Mouse (Mus musculus): ENCODE measurements around the gene Gipc3. TPM values are rescaled to one million over a fixed set of nuclear protein-coding genes. Genes with fewer than 3 reads are reported as not detected.

The Gipc3 gene
- polyA plus RNA-seq, 1 experiment from 2014 or later, result 0.08 TPM

DNA sequence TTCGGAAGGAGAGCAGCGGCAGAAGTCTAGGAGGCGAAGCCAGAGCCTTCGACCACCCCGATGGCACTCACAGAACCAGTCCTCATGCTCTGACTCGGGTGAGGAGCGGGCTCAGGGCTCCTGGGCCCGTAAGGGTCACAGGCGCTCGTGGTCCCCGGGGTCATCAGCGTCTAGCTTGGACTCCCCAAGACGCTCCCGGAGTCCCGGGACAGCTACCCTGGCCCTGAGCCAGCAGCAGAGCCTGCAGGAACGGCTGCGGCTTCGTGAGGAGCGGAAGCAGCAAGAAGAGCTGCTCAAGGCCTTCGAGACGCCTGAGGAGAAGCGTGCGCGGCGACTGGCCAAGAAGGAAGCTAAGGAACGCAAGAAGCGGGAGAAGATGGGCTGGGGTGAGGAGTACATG, 20.6 kb downstream of the Gipc3 start:
- no peak overlapping the region for H3K9ac ChIP-seq
- no peaks in the 10 kb centered on the region for H3K27me3 ChIP-seq (ENCODE audit: insufficient read depth, low read length)
- TF ChIP-seq CTCF (IDR thresholded peaks at IDR 0.05; ENCODE audit: low read depth), result no peak
- H3K27ac ChIP-seq (ENCODE audit: low read depth), result no peak overlapping the region
- peaks cover 10% of the 10 kb centered on the region; the same call in 1 of the 2 replicates for H3K4me1 ChIP-seq (ENCODE audit: insufficient read depth)
- no peak for DNase-seq
- no peak for ATAC-seq (ENCODE audit: insufficient read depth)
- H3K4me2 ChIP-seq, result peak overlapping the region; percentile 76
- H3K9me3 ChIP-seq (ENCODE audit: low read depth, low read length), result no peaks in the 10 kb centered on the region
- peaks cover 68% of the 10 kb centered on the region for H3K36me3 ChIP-seq (ENCODE audit: insufficient read depth)
- WGBS, result 91% methylated on average over 27 of the region's 27 CpGs
- peak overlapping the region; percentile 98 for H3K4me3 ChIP-seq (ENCODE audit: low read depth, low read length)

DNA sequence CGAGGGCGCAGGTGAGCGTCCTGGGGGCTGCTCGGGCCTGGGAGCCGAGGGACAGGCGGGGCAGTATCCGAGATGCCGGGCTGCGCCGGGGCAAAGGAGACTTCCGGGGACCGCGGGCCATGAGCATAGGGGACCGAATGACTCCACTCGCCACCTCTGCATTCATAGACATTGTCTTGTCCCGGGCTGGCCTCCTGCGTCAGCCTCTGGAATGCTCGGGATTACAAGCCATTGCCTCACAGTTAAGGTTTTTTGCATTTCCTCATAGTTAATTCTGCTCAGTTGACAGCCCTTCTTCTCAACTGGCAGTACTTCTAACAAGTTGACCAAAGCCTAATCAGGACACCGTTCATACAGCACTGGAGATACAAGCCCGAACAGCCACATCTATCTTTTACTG, 21.6 kb downstream of the Gipc3 start:
- DNase-seq (no peak), ATAC-seq (ENCODE audit: insufficient read depth) (no peak; the same call in 1 of the 2 replicates)
- peaks cover 61% of the 10 kb centered on the region for H3K36me3 ChIP-seq (ENCODE audit: insufficient read depth)
- H3K4me2 ChIP-seq, result peak overlapping the region; percentile 76
- 3% methylated on average over 20 of the region's 20 CpGs for WGBS
- H3K9ac ChIP-seq, result peak overlapping the region; percentile 87
- peaks cover 18% of the 10 kb centered on the region; the same call in 1 of the 2 replicates for H3K4me1 ChIP-seq (ENCODE audit: insufficient read depth)
- peak overlapping the region; percentile 86 for H3K27ac ChIP-seq (ENCODE audit: low read depth)
- no peak for TF ChIP-seq CTCF (IDR thresholded peaks at IDR 0.05; ENCODE audit: low read depth)
- H3K4me3 ChIP-seq (ENCODE audit: low read depth, low read length), result peak overlapping the region; percentile 98
- no peaks in the 10 kb centered on the region for H3K27me3 ChIP-seq (ENCODE audit: insufficient read depth, low read length)
- no peaks in the 10 kb centered on the region for H3K9me3 ChIP-seq (ENCODE audit: low read depth, low read length)

DNA sequence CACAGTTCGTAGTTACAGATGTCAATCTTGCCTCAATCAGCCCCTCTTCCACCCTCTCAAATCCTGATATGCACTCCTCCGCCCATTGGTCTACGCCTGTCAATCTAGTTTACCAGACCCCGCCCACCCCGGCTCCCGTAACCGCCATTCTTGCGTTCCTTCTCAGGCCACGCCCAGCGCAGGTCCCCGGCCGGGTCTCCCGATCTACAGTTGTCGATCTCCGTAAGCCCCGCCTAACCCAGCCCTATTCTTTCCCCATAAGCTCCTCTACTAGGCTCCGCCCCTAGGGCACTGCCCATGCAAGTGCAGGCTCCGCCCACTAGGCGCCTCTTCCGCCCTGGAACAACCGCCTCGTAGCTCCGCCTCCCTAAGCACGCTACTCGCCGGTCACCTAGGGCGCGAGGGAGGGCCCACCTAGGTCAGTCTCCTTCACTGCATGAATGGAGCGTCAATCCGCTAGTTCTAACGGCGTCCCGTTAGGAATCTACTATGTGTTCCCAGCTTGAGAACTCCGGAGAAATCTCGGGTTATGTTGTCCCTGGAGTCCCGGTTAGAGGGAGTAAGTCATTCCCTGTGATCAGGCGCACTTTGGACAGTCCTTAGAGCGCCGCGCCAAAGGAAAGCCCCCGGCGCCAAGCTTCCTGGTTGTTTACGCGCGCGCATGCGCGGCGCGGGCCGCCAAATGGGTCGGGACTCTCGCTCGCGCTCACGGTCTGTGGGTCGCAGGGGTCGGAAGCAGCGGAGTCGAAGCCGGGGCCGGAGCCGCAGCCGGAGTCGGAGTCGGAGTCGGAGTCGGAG, 22.3 kb downstream of the Gipc3 start, which contains the start of gene Cactin:
TSS of gene Cactin (plus strand) at position 554 of the 798 bp plus-strand sequence.
- Histone ChIP-seq H3K36me3 (ENCODE audit: insufficient read depth) (peaks cover 61% of the 10 kb centered on the region), H3K4me3 (ENCODE audit: low read depth, low read length) (peak within 1 kb of the TSS; percentile 98), H3K4me2 (peak within 1 kb of the TSS; percentile 76), H3K27ac (ENCODE audit: low read depth) (peak within 1 kb of the TSS; percentile 87), H3K4me1 (ENCODE audit: insufficient read depth) (peaks cover 19% of the 10 kb centered on the region; the same call in 1 of the 2 replicates), H3K9ac (peak within 1 kb of the TSS; percentile 87), H3K9me3 (ENCODE audit: low read depth, low read length) (no peaks in the 10 kb centered on the region), H3K27me3 (ENCODE audit: insufficient read depth, low read length) (no peaks in the 10 kb centered on the region)
- under 1% methylated on average over 68 of the region's 68 CpGs for WGBS
- ATAC-seq (ENCODE audit: insufficient read depth) (peak; percentile 88), DNase-seq (peak; percentile 100)
- peak; percentile 59 for TF ChIP-seq CTCF (IDR thresholded peaks at IDR 0.05; ENCODE audit: low read depth)

- WGBS, result 2% methylated on average over 38 of the region's 38 CpGs
- H3K27ac ChIP-seq (ENCODE audit: low read depth), result peak overlapping the region; percentile 87
- H3K27me3 ChIP-seq (ENCODE audit: insufficient read depth, low read length), result no peaks in the 10 kb centered on the region
- no peak for TF ChIP-seq CTCF (IDR thresholded peaks at IDR 0.05; ENCODE audit: low read depth)
- H3K36me3 ChIP-seq (ENCODE audit: insufficient read depth), result peaks cover 59% of the 10 kb centered on the region
- peak; percentile 100 for DNase-seq
- H3K4me2 ChIP-seq, result peak overlapping the region; percentile 76
- H3K4me1 ChIP-seq (ENCODE audit: insufficient read depth), result peaks cover 19% of the 10 kb centered on the region; the same call in 1 of the 2 replicates
- peak overlapping the region; percentile 59 for H3K9ac ChIP-seq
- H3K4me3 ChIP-seq (ENCODE audit: low read depth, low read length), result peak overlapping the region; percentile 98
- ATAC-seq (ENCODE audit: insufficient read depth), result peak; percentile 25; the same call in 1 of the 2 replicates
- H3K9me3 ChIP-seq (ENCODE audit: low read depth, low read length), result no peaks in the 10 kb centered on the region
Measured at GRCm38 (mm10) chr10:81319741-81320549, 23.1 kb downstream of the Gipc3 start.

DNA sequence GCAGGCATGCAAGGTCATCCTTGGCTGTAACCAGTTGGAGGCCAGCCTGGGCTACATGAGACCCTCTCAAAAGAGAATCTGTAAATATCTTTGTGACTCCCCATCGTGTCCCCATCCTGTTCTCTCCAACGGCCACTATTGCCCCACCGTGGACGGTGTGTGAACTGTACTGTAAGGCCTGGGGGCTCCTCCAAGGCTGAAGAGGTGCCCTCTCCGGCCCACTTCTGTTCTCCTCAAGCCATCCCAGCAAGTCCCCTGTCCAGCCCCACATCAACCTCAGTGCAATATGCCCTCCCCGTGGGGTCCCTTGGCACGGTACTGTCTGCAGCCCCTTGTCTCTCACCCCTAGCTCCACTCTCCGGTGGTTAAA, 23.8 kb downstream of the Gipc3 start:
- Histone ChIP-seq H3K27me3 (ENCODE audit: insufficient read depth, low read length) (no peaks in the 10 kb centered on the region), H3K9ac (peak overlapping the region; percentile 59), H3K27ac (ENCODE audit: low read depth) (peak overlapping the region; percentile 87), H3K4me2 (peak overlapping the region; percentile 76), H3K4me1 (ENCODE audit: insufficient read depth) (peaks cover 19% of the 10 kb centered on the region; the same call in 1 of the 2 replicates), H3K36me3 (ENCODE audit: insufficient read depth) (peaks cover 59% of the 10 kb centered on the region), H3K9me3 (ENCODE audit: low read depth, low read length) (no peaks in the 10 kb centered on the region), H3K4me3 (ENCODE audit: low read depth, low read length) (peak overlapping the region; percentile 98)
- no peak for DNase-seq
- no peak for ATAC-seq (ENCODE audit: insufficient read depth)
- 27% methylated on average over 8 of the region's 8 CpGs for WGBS
- TF ChIP-seq CTCF (IDR thresholded peaks at IDR 0.05; ENCODE audit: low read depth), result peak; percentile 39; the same call in 1 of the 2 replicates

GRCm38 (mm10) chr10:81318589-81319329, 24.3 kb downstream of the Gipc3 start:
- H3K36me3 ChIP-seq (ENCODE audit: insufficient read depth), result peaks cover 59% of the 10 kb centered on the region
- H3K4me2 ChIP-seq, result peak overlapping the region; percentile 76
- DNase-seq (no peak), ATAC-seq (ENCODE audit: insufficient read depth) (no peak)
- no peak for TF ChIP-seq CTCF (IDR thresholded peaks at IDR 0.05; ENCODE audit: low read depth)
- H3K4me1 ChIP-seq (ENCODE audit: insufficient read depth), result peaks cover 19% of the 10 kb centered on the region; the same call in 1 of the 2 replicates
- H3K4me3 ChIP-seq (ENCODE audit: low read depth, low read length), result no peak overlapping the region
- H3K27me3 ChIP-seq (ENCODE audit: insufficient read depth, low read length), result no peaks in the 10 kb centered on the region
- no peak overlapping the region for H3K9ac ChIP-seq
- peak overlapping the region; percentile 87; the same call in 1 of the 2 replicates for H3K27ac ChIP-seq (ENCODE audit: low read depth)
- WGBS, result 88% methylated on average over 13 of the region's 13 CpGs
- no peaks in the 10 kb centered on the region for H3K9me3 ChIP-seq (ENCODE audit: low read depth, low read length)
